Mouse (Mus musculus): ENCODE data around the gene Rbm19. TPM values are rescaled to one million over a fixed set of nuclear protein-coding genes. Genes with fewer than 3 reads are reported as not detected.

The Rbm19 gene
- polyA plus RNA-seq, 1 experiment from 2014 or later: 27.6 TPM

DNA sequence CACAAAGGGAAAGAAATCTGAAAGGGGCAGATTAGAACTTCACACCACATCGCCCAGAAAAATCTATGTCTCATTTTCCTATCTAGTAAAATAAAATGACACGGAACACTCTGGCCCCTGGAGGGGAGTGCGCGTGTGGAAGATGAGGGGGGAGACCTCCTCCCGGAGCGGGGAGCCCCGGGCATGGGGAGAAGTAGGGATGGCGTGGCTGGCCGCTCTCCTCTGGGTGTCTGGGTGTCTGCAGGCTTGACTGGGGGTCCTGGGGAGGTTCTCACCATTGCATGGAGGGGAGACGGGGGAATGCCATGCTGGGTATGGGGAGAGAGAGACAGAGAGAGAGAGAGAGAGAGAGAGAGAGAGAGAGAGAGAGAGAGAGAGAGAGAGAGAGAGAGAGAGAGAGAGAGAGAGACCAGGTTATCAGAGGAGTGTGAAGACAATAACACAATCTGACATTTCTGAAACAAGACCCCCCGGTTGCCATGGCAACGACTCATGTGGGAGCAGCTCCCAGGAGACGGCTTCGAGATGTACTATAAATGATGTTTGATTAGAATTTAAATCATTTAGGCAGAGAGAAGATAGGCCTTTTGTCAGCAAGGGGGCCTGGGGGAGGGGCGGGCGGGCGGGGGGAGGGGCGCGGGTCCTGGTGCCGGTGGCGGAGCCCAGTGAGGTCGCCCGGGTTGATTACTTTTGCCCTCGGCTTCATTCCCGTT, 115.3 kb downstream of the Rbm19 start:
- Histone ChIP-seq H3K27ac (peak overlapping the region; percentile 84), H3K36me3 (no peaks in the 10 kb centered on the region), H3K4me3 (peak overlapping the region; percentile 48), H3K27me3 (ENCODE audit: insufficient read depth, poor library complexity, severe bottlenecking) (peaks cover 90% of the 10 kb centered on the region), H3K4me1 (replicated peaks) (peaks cover 56% of the 10 kb centered on the region), H3K9me3 (no peaks in the 10 kb centered on the region)
- DNase-seq (ENCODE audit: low spot score): peak; percentile 80
- WGBS: 5% methylated on average over 25 of the region's 25 CpGs

DNA sequence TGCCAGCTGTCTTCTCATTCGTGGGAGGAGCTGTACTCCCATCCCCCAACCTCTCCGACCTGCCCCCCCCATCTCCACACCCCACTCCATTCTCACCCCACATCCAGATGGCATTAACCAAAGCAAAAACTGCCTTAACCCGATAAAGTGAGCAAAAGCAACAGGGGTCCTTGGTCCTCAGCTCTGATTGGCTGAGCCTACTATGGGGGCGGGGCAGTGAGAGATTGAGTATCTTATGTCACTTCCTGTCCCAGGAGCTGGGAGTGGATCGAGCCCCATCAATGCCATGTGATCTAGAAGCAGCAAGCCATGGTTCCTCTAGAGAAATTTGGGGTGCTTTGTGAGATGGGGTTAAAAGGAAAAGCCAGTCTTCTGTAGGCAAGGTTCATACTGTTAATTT, 118.9 kb downstream of the Rbm19 start:
- Histone ChIP-seq H3K27ac (0 out of 2 replicates have a peak overlapping the region, but pooled peaks have one; percentile 30), H3K36me3 (no peaks in the 10 kb centered on the region), H3K4me1 (replicated peaks) (peaks cover 38% of the 10 kb centered on the region), H3K9me3 (no peaks in the 10 kb centered on the region), H3K27me3 (ENCODE audit: insufficient read depth, poor library complexity, severe bottlenecking) (peaks cover 73% of the 10 kb centered on the region), H3K4me3 (no peak overlapping the region)
- no peak for DNase-seq (ENCODE audit: low spot score)
- WGBS: 68% methylated on average over 5 of the region's 5 CpGs

DNA sequence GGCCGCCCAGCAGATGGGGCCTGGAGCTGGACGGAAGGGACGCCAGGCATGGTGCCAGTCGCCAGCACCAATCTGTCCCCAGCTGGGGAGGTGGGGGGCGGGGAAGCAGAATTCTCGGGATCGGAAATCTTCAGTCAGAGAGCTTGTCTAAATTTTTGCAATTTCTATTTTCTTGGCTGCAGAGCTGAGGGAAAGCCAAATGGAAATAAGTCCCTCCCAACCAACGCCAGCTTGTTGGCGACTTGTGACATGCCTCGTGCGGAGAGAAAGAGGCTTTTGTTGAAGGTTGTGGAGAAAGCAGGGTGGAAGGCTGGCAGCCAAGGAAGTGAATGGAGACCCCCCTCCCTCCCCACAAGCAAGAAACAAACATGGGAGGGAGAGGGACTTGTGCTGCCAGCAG, 119.3 kb downstream of the Rbm19 start:
- H3K27ac ChIP-seq: 0 out of 2 replicates have a peak overlapping the region, but pooled peaks have one; percentile 30
- H3K36me3 ChIP-seq: no peaks in the 10 kb centered on the region
- H3K9me3 ChIP-seq: no peaks in the 10 kb centered on the region
- no peak overlapping the region for H3K4me3 ChIP-seq
- 77% methylated on average over 11 of the region's 11 CpGs for WGBS
- no peak for DNase-seq (ENCODE audit: low spot score)
- H3K4me1 ChIP-seq (replicated peaks): peaks cover 34% of the 10 kb centered on the region
- peaks cover 69% of the 10 kb centered on the region for H3K27me3 ChIP-seq (ENCODE audit: insufficient read depth, poor library complexity, severe bottlenecking)

DNA sequence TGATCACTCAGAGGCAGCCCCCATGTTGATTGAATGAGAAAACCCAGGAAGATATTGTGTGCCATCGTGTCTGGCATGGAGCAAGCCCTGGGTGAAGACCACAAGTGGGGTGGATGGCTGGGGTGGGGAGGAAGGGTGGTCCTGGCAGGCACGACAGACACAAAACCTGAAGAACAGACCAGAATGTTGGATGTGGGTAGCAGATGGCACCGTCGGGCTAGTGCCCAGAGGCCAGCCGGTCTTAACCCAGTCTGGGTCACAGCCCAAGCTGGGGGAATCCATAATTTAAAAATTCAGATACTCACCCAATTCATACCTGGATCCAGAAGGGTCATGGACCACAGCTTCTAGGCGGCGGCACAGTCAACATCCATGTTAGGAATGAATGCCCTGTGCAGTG, 123.8 kb downstream of the Rbm19 start:
- Histone ChIP-seq H3K4me3 (no peak overlapping the region), H3K27ac (no peak overlapping the region), H3K36me3 (no peaks in the 10 kb centered on the region), H3K9me3 (no peaks in the 10 kb centered on the region), H3K4me1 (replicated peaks) (peaks cover 7% of the 10 kb centered on the region; the same call in 1 of the 2 replicates), H3K27me3 (ENCODE audit: insufficient read depth, poor library complexity, severe bottlenecking) (peaks cover 63% of the 10 kb centered on the region)
- WGBS: 92% methylated on average over 7 of the region's 7 CpGs
- no peak for DNase-seq (ENCODE audit: low spot score)

DNA sequence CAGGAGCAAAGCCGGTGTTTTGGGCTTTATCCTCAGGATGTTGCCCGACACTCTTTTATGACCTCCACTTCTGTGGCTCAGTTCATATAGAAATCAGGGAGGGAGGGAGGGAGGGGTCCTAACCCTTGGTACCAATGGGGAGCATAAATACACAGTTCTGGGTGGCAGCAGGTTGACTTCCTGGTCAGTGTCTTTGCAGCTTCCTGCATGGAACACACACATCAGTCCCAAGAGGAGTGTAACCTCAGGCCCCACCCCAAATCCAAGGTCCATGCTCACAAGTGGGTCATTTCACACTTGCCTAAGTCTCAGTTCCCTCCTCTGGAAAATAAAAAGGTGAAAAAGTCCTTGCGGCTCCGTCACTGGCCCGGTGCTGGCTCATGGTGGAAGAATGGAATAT, 129.1 kb downstream of the Rbm19 start:
- H3K4me1 ChIP-seq (replicated peaks): no peaks in the 10 kb centered on the region; the same call in 1 of the 2 replicates
- no peaks in the 10 kb centered on the region for H3K9me3 ChIP-seq
- no peak for DNase-seq (ENCODE audit: low spot score)
- H3K27ac ChIP-seq: no peak overlapping the region
- WGBS: 81% methylated on average over 5 of the region's 5 CpGs
- peaks cover 87% of the 10 kb centered on the region for H3K27me3 ChIP-seq (ENCODE audit: insufficient read depth, poor library complexity, severe bottlenecking)
- H3K4me3 ChIP-seq: no peak overlapping the region
- H3K36me3 ChIP-seq: no peaks in the 10 kb centered on the region

Measured in hindbrain, embryonic 10.5 days (tissue).